Mouse (Mus musculus) liver, embryonic 15.5 days (tissue): ENCODE results near the gene Rap1gap. TPM values are rescaled to one million over a fixed set of nuclear protein-coding genes. Genes with fewer than 3 reads are reported as not detected.

Source experiments
- ATAC-seq: fragments of 200-750 bp; cut with Nextera tagmentation; 2 replicates; pipeline ENCODE4 v1.8.0; 2017; ENCODE audit warnings: moderate number of reproducible peaks, mild to moderate bottlenecking, moderate library complexity; ENCODE audit not compliant: insufficient read depth
- H3K27ac ChIP-seq: fragments of 300-500 bp; sonication (generic); replicated peaks from 2 replicates; pipeline ENCODE4 v1.5.1; 2015; ENCODE audit warnings: mild to moderate bottlenecking, inconsistent platforms
- H3K27me3 ChIP-seq: fragments of 300-500 bp; sonication (generic); 2 replicates; pipeline ENCODE4 v1.6.1; 2015; ENCODE audit warnings: mild to moderate bottlenecking, inconsistent platforms
- H3K36me3 ChIP-seq: fragments of 300-500 bp; sonication (generic); replicated peaks from 2 replicates; pipeline ENCODE4 v1.6.1; 2015; ENCODE audit warnings: moderate library complexity, mild to moderate bottlenecking, inconsistent platforms
- H3K4me1 ChIP-seq: fragments of 300-500 bp; sonication (generic); replicated peaks from 2 replicates; pipeline ENCODE4 v1.6.1; 2015; ENCODE audit warnings: inconsistent platforms
- H3K4me2 ChIP-seq: fragments of 300-500 bp; sonication (generic); 2 replicates; pipeline ENCODE4 v1.6.1; 2015; ENCODE audit warnings: moderate library complexity, mild to moderate bottlenecking, inconsistent platforms
- H3K4me3 ChIP-seq: fragments of 300-500 bp; sonication (generic); replicated peaks from 2 replicates; pipeline ENCODE4 v1.5.1; 2015; ENCODE audit warnings: mild to moderate bottlenecking, inconsistent platforms
- H3K9ac ChIP-seq: fragments of 300-500 bp; sonication (generic); 2 replicates; pipeline ENCODE4 v1.6.1; 2015; ENCODE audit warnings: moderate library complexity, mild to moderate bottlenecking, inconsistent platforms
- H3K9me3 ChIP-seq: fragments of 300-500 bp; sonication (generic); replicated peaks from 2 replicates; pipeline ENCODE4 v1.6.1; 2016; ENCODE audit warnings: inconsistent platforms
- WGBS: fragments of 180-500 bp; shearing (Covaris S2); methylation state at CpG from one replicate; pipeline ENCODE4 v1.1.7; 2015; ENCODE audit warnings: mixed read lengths; ENCODE audit not compliant: insufficient replicate concordance; 5-methylcytosine and 5-hydroxymethylcytosine counted together
- polyA plus RNA-seq: library from polyadenylated mRNA; unstranded; fragments of >200 nt; fragmentation: Nextera tagmentation; extraction: Ambion mirVana; gene quantifications from 2 replicates; pipeline ENCODE4 v1.2.1, GENCODE M21; 2015

Rap1gap gene
- polyA plus RNA-seq, 1 experiment from 2014 or later: 2.0 TPM

GRCm38 (mm10) chr4:137765554-137765971, 101.0 kb downstream of the Rap1gap start:
- Histone ChIP-seq H3K4me2 (no peak overlapping the region), H3K4me1 (peaks cover 26% of the 10 kb centered on the region), H3K27ac (0 out of 2 replicates have a peak overlapping the region, but pooled peaks have one; percentile 3), H3K4me3 (no peak overlapping the region), H3K36me3 (no peaks in the 10 kb centered on the region), H3K9me3 (no peaks in the 10 kb centered on the region), H3K27me3 (peaks cover 36% of the 10 kb centered on the region), H3K9ac (no peak overlapping the region)
- WGBS: 58% methylated on average over 7 of the region's 7 CpGs
- no peak for ATAC-seq

- Histone ChIP-seq H3K4me2 (no peak overlapping the region), H3K4me3 (no peak overlapping the region), H3K9me3 (no peaks in the 10 kb centered on the region), H3K27ac (peak overlapping the region; percentile 3; the same call in 1 of the 2 replicates), H3K4me1 (peaks cover 26% of the 10 kb centered on the region), H3K9ac (no peak overlapping the region), H3K36me3 (no peaks in the 10 kb centered on the region), H3K27me3 (peaks cover 45% of the 10 kb centered on the region)
- ATAC-seq: no peak
- WGBS: 38% methylated on average over 5 of the region's 5 CpGs
Observed at GRCm38 (mm10) chr4:137766365-137766764, 101.8 kb downstream of the Rap1gap start.

GRCm38 (mm10) chr4:137768381-137768780, 103.9 kb downstream of the Rap1gap start:
- no peaks in the 10 kb centered on the region for H3K9me3 ChIP-seq
- no peak overlapping the region for H3K4me2 ChIP-seq
- whole genome bisulfite sequencing: 69% methylated on average over 5 of the region's 5 CpGs
- H3K27me3 ChIP-seq: peaks cover 50% of the 10 kb centered on the region
- no peak overlapping the region for H3K9ac ChIP-seq
- peaks cover 44% of the 10 kb centered on the region for H3K4me1 ChIP-seq
- no peak overlapping the region for H3K4me3 ChIP-seq
- H3K36me3 ChIP-seq: no peaks in the 10 kb centered on the region
- ATAC-seq: no peak
- no peak overlapping the region for H3K27ac ChIP-seq

- Histone ChIP-seq H3K36me3 (no peaks in the 10 kb centered on the region), H3K9me3 (no peaks in the 10 kb centered on the region), H3K4me3 (no peak overlapping the region), H3K27me3 (peaks cover 53% of the 10 kb centered on the region), H3K4me1 (peaks cover 48% of the 10 kb centered on the region), H3K9ac (no peak overlapping the region), H3K27ac (no peak overlapping the region), H3K4me2 (no peak overlapping the region)
- ATAC-seq: no peak
- WGBS: 69% methylated on average over 6 of the region's 6 CpGs
Observed at GRCm38 (mm10) chr4:137768831-137769230, 104.3 kb downstream of the Rap1gap start.

- ATAC-seq: no peak
- 57% methylated on average over 7 of the region's 7 CpGs for WGBS
Observed at GRCm38 (mm10) chr4:137769635-137770034, 105.1 kb downstream of the Rap1gap start.

GRCm38 (mm10) chr4:137770901-137771612, 106.5 kb downstream of the Rap1gap start:
- no peak for ATAC-seq
- no peak overlapping the region for H3K4me3 ChIP-seq
- no peak overlapping the region for H3K4me2 ChIP-seq
- H3K27ac ChIP-seq: no peak overlapping the region
- no peaks in the 10 kb centered on the region for H3K9me3 ChIP-seq
- no peaks in the 10 kb centered on the region for H3K36me3 ChIP-seq
- no peak overlapping the region for H3K9ac ChIP-seq
- peaks cover 38% of the 10 kb centered on the region for H3K4me1 ChIP-seq
- WGBS: 66% methylated on average over 14 of the region's 14 CpGs
- H3K27me3 ChIP-seq: peaks cover 61% of the 10 kb centered on the region

More at GRCm38 (mm10) chr4:137769635-137770034, 105.1 kb downstream of the Rap1gap start:
- Histone ChIP-seq H3K4me1 (peaks cover 50% of the 10 kb centered on the region), H3K4me3 (no peak overlapping the region), H3K27me3 (peaks cover 59% of the 10 kb centered on the region), H3K36me3 (no peaks in the 10 kb centered on the region), H3K9ac (no peak overlapping the region), H3K9me3 (no peaks in the 10 kb centered on the region), H3K4me2 (no peak overlapping the region), H3K27ac (no peak overlapping the region)

- no peak overlapping the region for H3K9ac ChIP-seq
- no peak overlapping the region for H3K27ac ChIP-seq
Observed at GRCm38 (mm10) chr4:137771749-137772148, 107.2 kb downstream of the Rap1gap start.

GRCm38 (mm10) chr4:137772438-137773056, 108.0 kb downstream of the Rap1gap start:
- peaks cover 33% of the 10 kb centered on the region for H3K4me1 ChIP-seq

More at GRCm38 (mm10) chr4:137771749-137772148, 107.2 kb downstream of the Rap1gap start:
- no peak for ATAC-seq
- no peaks in the 10 kb centered on the region for H3K9me3 ChIP-seq
- peaks cover 33% of the 10 kb centered on the region for H3K4me1 ChIP-seq
- WGBS: 26% methylated on average over 3 of the region's 3 CpGs
- no peaks in the 10 kb centered on the region for H3K36me3 ChIP-seq
- H3K4me2 ChIP-seq: no peak overlapping the region
- no peak overlapping the region for H3K4me3 ChIP-seq
- H3K27me3 ChIP-seq: peaks cover 61% of the 10 kb centered on the region

GRCm38 (mm10) chr4:137773369-137773899, 108.9 kb downstream of the Rap1gap start:
- WGBS: 32% methylated on average over 2 of the region's 2 CpGs
- Histone ChIP-seq H3K4me3 (no peak overlapping the region), H3K27me3 (peaks cover 64% of the 10 kb centered on the region), H3K27ac (peak overlapping the region; percentile 72), H3K4me2 (no peak overlapping the region), H3K4me1 (peaks cover 33% of the 10 kb centered on the region), H3K9me3 (no peaks in the 10 kb centered on the region), H3K9ac (no peak overlapping the region), H3K36me3 (no peaks in the 10 kb centered on the region)
- peak; percentile 47; the same call in 1 of the 2 replicates for ATAC-seq

More at GRCm38 (mm10) chr4:137772438-137773056, 108.0 kb downstream of the Rap1gap start:
- WGBS: 58% methylated on average over 16 of the region's 16 CpGs
- no peak overlapping the region for H3K4me2 ChIP-seq
- H3K27me3 ChIP-seq: peaks cover 61% of the 10 kb centered on the region
- peak overlapping the region; percentile 72 for H3K27ac ChIP-seq
- ATAC-seq: 0 out of 2 replicates have a peak, but pooled peaks have one; percentile 17
- no peaks in the 10 kb centered on the region for H3K36me3 ChIP-seq
- no peak overlapping the region for H3K4me3 ChIP-seq
- H3K9ac ChIP-seq: no peak overlapping the region
- H3K9me3 ChIP-seq: no peaks in the 10 kb centered on the region

GRCm38 (mm10) chr4:137774013-137774412, 109.5 kb downstream of the Rap1gap start:
- H3K36me3 ChIP-seq: no peaks in the 10 kb centered on the region
- no peaks in the 10 kb centered on the region for H3K9me3 ChIP-seq
- H3K4me2 ChIP-seq: no peak overlapping the region
- H3K4me3 ChIP-seq: no peak overlapping the region
- ATAC-seq: no peak
- WGBS: 65% methylated on average over 5 of the region's 5 CpGs
- peak overlapping the region; percentile 72 for H3K27ac ChIP-seq
- peaks cover 59% of the 10 kb centered on the region for H3K27me3 ChIP-seq
- peaks cover 33% of the 10 kb centered on the region for H3K4me1 ChIP-seq
- H3K9ac ChIP-seq: no peak overlapping the region

GRCm38 (mm10) chr4:137774505-137774904, 110.0 kb downstream of the Rap1gap start:
- Histone ChIP-seq H3K9ac (no peak overlapping the region), H3K27ac (peak overlapping the region; percentile 72), H3K27me3 (peaks cover 56% of the 10 kb centered on the region), H3K36me3 (no peaks in the 10 kb centered on the region), H3K4me3 (no peak overlapping the region), H3K9me3 (no peaks in the 10 kb centered on the region), H3K4me1 (peaks cover 33% of the 10 kb centered on the region), H3K4me2 (no peak overlapping the region)
- 59% methylated on average over 6 of the region's 6 CpGs for WGBS
- peak; percentile 41 for ATAC-seq
